Mouse (Mus musculus) midbrain, embryonic 10.5 days (tissue): ENCODE data around the gene Shroom1. TPM values are rescaled to one million over a fixed set of nuclear protein-coding genes. Genes with fewer than 3 reads are reported as not detected.

ENCODE experiments used
- DNase-seq: peaks from one replicate; pipeline ENCODE4 v3.0.0-alpha.2; 2017; ENCODE audit warnings: low spot score
- H3K27ac ChIP-seq: fragments of 300-500 bp; sonication (generic); replicated peaks from 2 replicates; pipeline ENCODE4 v1.5.1; 2016; ENCODE audit warnings: mild to moderate bottlenecking
- H3K27me3 ChIP-seq: fragments of 300-500 bp; sonication (generic); 2 replicates; pipeline ENCODE4 v1.6.1; 2016; ENCODE audit warnings: low read depth, mild to moderate bottlenecking; ENCODE audit not compliant: poor library complexity, severe bottlenecking
- H3K36me3 ChIP-seq: fragments of 300-500 bp; sonication (generic); 2 replicates; pipeline ENCODE4 v1.6.1; 2016; ENCODE audit warnings: mild to moderate bottlenecking, moderate library complexity
- H3K4me1 ChIP-seq: fragments of 300-500 bp; sonication (generic); 2 replicates; pipeline ENCODE4 v1.6.1; 2016
- H3K4me3 ChIP-seq: fragments of 300-500 bp; sonication (generic); 2 replicates; pipeline ENCODE4 v1.5.1; 2016; ENCODE audit warnings: mild to moderate bottlenecking, moderate library complexity
- H3K9me3 ChIP-seq: fragments of 300-500 bp; sonication (generic); replicated peaks from 2 replicates; pipeline ENCODE4 v1.6.1; 2016; ENCODE audit warnings: mild to moderate bottlenecking
- WGBS: fragments of 180-500 bp; shearing (Covaris S2); methylation state at CpG from one replicate; pipeline ENCODE4 v1.1.7; 2016; 5-methylcytosine and 5-hydroxymethylcytosine counted together
- polyA plus RNA-seq: library from polyadenylated mRNA; unstranded; fragments of >200 nt; fragmentation: Nextera tagmentation; extraction: Ambion mirVana; gene quantifications from 2 replicates; pipeline ENCODE4 v1.2.1, GENCODE M21; 2016

The Shroom1 gene
- polyA plus RNA-seq, 1 experiment from 2014 or later, result 1.8 TPM

- H3K36me3 ChIP-seq, result no peaks in the 10 kb centered on the region
- H3K27ac ChIP-seq, result no peak overlapping the region
- no peaks in the 10 kb centered on the region for H3K9me3 ChIP-seq
- DNase-seq, result no peak
- 57% methylated on average over 9 of the region's 9 CpGs for WGBS
- peaks cover 76% of the 10 kb centered on the region for H3K27me3 ChIP-seq
- peaks cover 63% of the 10 kb centered on the region for H3K4me1 ChIP-seq
- no peak overlapping the region for H3K4me3 ChIP-seq
Measured at GRCm38 (mm10) chr11:53489421-53489820, 32.4 kb downstream of the Shroom1 start.

- peak; percentile 70 for DNase-seq
- H3K9me3 ChIP-seq, result no peaks in the 10 kb centered on the region
- peaks cover 77% of the 10 kb centered on the region for H3K27me3 ChIP-seq
- H3K4me3 ChIP-seq, result peak overlapping the region; percentile 23; the same call in 1 of the 2 replicates
- peaks cover 78% of the 10 kb centered on the region for H3K4me1 ChIP-seq
- WGBS, result 9% methylated on average over 8 of the region's 8 CpGs
- H3K27ac ChIP-seq, result peak overlapping the region; percentile 65
- no peaks in the 10 kb centered on the region for H3K36me3 ChIP-seq
Measured at GRCm38 (mm10) chr11:53491954-53492401, 35.0 kb downstream of the Shroom1 start.

DNA sequence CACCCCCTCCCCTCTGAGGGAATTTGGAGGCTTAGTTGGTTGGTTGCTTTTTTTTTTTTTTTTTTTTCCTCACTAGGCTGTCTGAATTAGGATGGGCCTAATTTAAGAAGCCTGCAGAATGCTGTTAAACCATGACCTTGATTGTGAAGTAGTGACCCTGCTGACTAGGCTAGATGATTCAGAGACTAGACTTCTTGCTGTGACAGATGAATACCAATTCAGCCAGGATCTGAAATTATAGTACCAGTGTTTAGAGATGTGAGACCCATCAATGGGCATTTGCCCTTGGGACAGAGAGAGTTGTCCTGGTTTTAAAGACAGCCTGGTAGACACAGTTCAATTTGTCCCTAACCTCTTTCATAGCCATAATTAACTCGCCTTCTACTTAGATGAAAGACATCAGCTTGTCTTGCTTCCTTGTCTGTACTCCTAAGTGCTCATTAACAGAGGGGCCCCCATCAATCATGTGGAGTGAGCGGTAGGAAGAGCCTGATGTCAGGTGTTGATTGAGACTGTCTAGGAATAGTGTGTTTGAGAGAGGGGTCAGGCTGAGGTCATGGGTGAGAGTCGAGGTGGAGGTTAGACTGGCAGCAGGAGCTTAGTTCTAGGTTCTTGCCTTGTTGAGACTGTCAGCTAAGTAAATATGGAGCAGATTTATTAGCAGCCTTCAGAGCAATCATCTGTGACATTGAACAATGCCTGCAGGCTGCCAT is 36.4 kb downstream of the Shroom1 start:
- WGBS, result 35% methylated on average over 3 of the region's 3 CpGs
- Histone ChIP-seq H3K36me3 (no peaks in the 10 kb centered on the region), H3K4me3 (no peak overlapping the region), H3K27me3 (peaks cover 77% of the 10 kb centered on the region), H3K27ac (no peak overlapping the region), H3K4me1 (peaks cover 75% of the 10 kb centered on the region), H3K9me3 (no peaks in the 10 kb centered on the region)
- DNase-seq, result peak; percentile 39

DNA sequence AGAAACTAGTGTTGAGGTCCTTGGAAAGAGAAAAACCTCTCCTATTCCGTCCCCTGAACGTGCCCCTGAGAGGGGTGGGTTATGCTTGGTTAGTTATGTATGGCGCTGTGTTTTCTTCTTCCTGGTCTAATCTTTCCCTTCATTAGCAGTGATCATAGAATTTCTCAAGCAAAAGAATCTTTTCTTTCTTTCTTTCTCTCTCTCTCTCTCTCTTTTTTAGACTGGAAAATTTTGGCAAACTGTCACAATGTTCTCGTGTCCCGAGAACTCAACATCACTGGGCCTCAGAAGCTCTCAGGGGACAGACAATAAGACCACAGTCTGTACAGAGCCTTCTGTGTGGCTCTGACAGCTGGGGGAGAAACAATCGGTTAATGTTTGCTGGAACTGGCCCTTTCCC is 38.4 kb downstream of the Shroom1 start:
- no peak for DNase-seq
- Histone ChIP-seq H3K4me1 (peaks cover 65% of the 10 kb centered on the region), H3K9me3 (no peaks in the 10 kb centered on the region), H3K4me3 (no peak overlapping the region), H3K27ac (peak overlapping the region; percentile 0; the same call in 1 of the 2 replicates), H3K27me3 (peaks cover 78% of the 10 kb centered on the region), H3K36me3 (no peaks in the 10 kb centered on the region)
- WGBS, result 18% methylated on average over 6 of the region's 6 CpGs

DNA sequence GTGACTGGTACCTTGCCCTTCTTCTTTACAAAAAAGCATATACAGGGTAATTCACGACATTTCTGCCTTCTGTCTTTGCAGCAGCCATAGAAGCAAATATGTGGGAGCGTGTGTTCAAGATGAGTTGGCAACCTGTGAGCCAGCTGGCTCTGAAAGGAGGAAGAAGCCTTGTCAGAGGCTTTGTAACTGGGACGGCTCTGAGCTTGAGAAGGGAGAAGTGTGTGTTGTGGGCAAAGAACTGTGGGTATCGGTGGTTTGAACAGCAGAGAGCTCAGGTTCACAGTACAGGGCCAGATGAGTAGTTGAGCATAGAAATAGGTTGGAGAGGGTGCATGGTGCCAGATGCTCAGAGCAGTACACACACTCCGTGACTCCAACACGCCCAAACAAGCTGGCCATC is 39.9 kb downstream of the Shroom1 start:
- Histone ChIP-seq H3K27me3 (peaks cover 82% of the 10 kb centered on the region), H3K27ac (0 out of 2 replicates have a peak overlapping the region, but pooled peaks have one; percentile 4)
- WGBS, result 84% methylated on average over 6 of the region's 6 CpGs

DNA sequence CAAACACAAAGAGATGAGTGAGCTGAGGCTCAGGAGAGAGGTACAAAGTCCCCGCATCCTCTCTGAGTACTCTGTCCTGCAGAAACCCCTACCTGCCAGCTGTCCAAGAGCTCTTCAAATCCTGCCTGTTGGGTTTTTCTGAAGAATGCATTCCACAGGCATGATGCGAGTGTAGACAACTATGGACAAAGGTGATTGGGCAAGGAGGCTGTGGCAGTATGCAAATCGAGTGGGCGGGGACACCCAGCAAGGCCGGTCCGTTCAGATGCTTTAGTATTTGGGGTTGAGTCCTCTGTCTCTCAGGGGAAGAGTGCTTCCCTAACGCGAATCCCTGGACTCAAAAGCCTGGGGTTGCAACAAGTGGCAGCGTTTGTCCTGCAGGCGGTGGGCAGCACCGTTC is 43.6 kb downstream of the Shroom1 start:
- Histone ChIP-seq H3K27me3 (peaks cover 88% of the 10 kb centered on the region), H3K4me1 (peaks cover 30% of the 10 kb centered on the region), H3K9me3 (no peaks in the 10 kb centered on the region), H3K27ac (no peak overlapping the region), H3K4me3 (peak overlapping the region; percentile 27; the same call in 1 of the 2 replicates), H3K36me3 (no peaks in the 10 kb centered on the region)
- 13% methylated on average over 11 of the region's 11 CpGs for WGBS
- DNase-seq, result no peak

More for the DNA sequence above, 39.9 kb downstream of the Shroom1 start:
- Histone ChIP-seq H3K4me1 (peaks cover 57% of the 10 kb centered on the region), H3K36me3 (no peaks in the 10 kb centered on the region), H3K9me3 (no peaks in the 10 kb centered on the region), H3K4me3 (no peak overlapping the region)
- no peak for DNase-seq

DNA sequence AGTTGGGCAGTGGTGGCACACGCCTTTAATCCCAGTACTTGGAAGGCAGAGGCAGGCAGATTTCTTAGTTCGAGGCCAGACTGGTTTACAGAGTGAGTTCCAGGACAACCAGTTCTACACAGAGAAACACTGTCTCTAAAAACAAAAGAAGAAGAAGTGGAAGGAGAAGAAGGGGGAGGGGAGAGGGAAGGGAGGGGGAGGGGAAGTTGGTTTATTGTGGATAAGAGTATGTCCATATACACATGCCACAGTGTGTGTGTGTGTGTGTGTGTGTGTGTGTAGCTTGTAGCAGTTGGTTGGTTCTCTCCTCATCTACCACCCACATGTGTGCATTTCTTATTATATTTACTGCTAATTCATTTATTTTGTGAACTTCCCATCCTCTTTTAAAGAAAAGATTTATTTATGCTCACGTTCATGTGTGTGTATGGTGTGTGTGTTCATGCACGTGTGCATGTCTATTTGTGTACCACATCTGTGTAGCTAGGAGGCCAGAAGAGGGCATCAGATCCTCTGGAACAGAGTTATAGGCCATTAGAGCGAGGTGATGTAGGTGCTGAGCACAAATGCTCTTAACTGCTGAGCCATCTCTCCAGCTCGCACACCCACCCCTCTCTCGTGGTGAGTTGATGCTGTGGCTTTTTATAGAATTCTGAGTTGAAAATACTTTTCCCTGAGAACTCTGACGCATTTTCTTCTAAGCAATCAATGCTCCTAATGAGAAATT is 45.2 kb downstream of the Shroom1 start:
- Histone ChIP-seq H3K27me3 (peaks cover 74% of the 10 kb centered on the region), H3K4me3 (no peak overlapping the region), H3K9me3 (no peaks in the 10 kb centered on the region), H3K4me1 (peaks cover 15% of the 10 kb centered on the region), H3K36me3 (no peaks in the 10 kb centered on the region), H3K27ac (no peak overlapping the region)
- no peak for DNase-seq
- WGBS, result 84% methylated on average over 8 of the region's 8 CpGs

GRCm38 (mm10) chr11:53503738-53504137 is 46.7 kb downstream of the Shroom1 start:
- H3K4me1 ChIP-seq, result peaks cover 20% of the 10 kb centered on the region
- H3K4me3 ChIP-seq, result no peak overlapping the region
- peaks cover 73% of the 10 kb centered on the region for H3K27me3 ChIP-seq
- H3K9me3 ChIP-seq, result no peaks in the 10 kb centered on the region
- no peak overlapping the region for H3K27ac ChIP-seq
- no peak for DNase-seq
- WGBS, result 85% methylated on average over 5 of the region's 5 CpGs
- no peaks in the 10 kb centered on the region for H3K36me3 ChIP-seq

- Histone ChIP-seq H3K27ac (no peak overlapping the region), H3K27me3 (peaks cover 67% of the 10 kb centered on the region), H3K4me3 (no peak overlapping the region), H3K9me3 (no peaks in the 10 kb centered on the region), H3K36me3 (no peaks in the 10 kb centered on the region), H3K4me1 (peaks cover 20% of the 10 kb centered on the region)
- WGBS, result 94% methylated on average over 8 of the region's 8 CpGs
- no peak for DNase-seq
Measured at GRCm38 (mm10) chr11:53504376-53504775, 47.4 kb downstream of the Shroom1 start.

DNA sequence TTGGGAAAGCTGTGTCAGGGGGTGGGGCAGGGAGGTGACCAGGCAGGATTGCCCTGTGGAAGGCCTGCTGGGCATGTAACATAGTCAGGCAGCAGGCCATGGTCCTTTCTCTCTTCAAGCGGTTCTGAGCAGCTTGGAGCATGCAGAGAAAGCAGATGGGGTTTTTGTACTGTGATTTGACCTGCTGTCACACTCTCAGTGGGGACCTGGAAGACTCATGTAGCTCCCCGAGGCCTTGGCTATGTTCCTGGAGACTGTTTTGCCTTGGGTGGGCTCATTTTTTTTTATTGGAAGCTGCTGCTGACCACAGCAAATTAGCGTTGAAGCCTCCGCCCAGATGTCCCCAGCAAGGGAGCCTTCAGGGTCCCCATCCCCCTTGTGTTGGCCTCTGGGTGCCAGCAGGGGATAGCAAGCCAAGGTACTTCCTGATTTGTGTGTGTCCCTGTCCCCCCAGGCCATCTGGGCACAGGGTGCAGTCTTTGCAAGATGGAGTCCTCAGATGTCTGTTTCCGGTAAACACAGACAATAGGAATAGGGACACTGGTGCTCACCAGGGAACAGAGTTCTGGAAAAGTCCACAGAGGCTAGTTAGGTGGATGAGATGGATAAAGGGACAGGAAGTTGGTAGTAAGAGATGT is 48.1 kb downstream of the Shroom1 start:
- WGBS, result 66% methylated on average over 5 of the region's 5 CpGs
- DNase-seq, result no peak
- H3K27ac ChIP-seq, result no peak overlapping the region
- H3K36me3 ChIP-seq, result no peaks in the 10 kb centered on the region
- no peak overlapping the region for H3K4me3 ChIP-seq
- H3K27me3 ChIP-seq, result peaks cover 59% of the 10 kb centered on the region
- H3K4me1 ChIP-seq, result peaks cover 20% of the 10 kb centered on the region
- no peaks in the 10 kb centered on the region for H3K9me3 ChIP-seq

- Histone ChIP-seq H3K9me3 (no peaks in the 10 kb centered on the region), H3K4me3 (no peak overlapping the region), H3K27ac (no peak overlapping the region), H3K4me1 (peaks cover 12% of the 10 kb centered on the region; the same call in 1 of the 2 replicates), H3K36me3 (no peaks in the 10 kb centered on the region), H3K27me3 (peaks cover 46% of the 10 kb centered on the region)
- WGBS, result 92% methylated on average over 9 of the region's 9 CpGs
- no peak for DNase-seq
Measured at GRCm38 (mm10) chr11:53507098-53507805, 50.2 kb downstream of the Shroom1 start.

- 84% methylated on average over 7 of the region's 7 CpGs for WGBS
- Histone ChIP-seq H3K4me3 (no peak overlapping the region), H3K9me3 (no peaks in the 10 kb centered on the region), H3K27me3 (peaks cover 37% of the 10 kb centered on the region), H3K36me3 (no peaks in the 10 kb centered on the region), H3K4me1 (peaks cover 12% of the 10 kb centered on the region; the same call in 1 of the 2 replicates), H3K27ac (no peak overlapping the region)
- DNase-seq, result no peak
Measured at GRCm38 (mm10) chr11:53508152-53508551, 51.1 kb downstream of the Shroom1 start.
